Mouse (Mus musculus) lung, adult 2 months (tissue): ENCODE results near the gene Ugt1a10.

ENCODE experiments used
- CTCF ChIP-seq: fragments of 200-500 bp; IDR thresholded peaks from 2 replicates; pipeline ENCODE4 v1.5.1; 2011; ENCODE audit warnings: mild to moderate bottlenecking, low read length, control low read depth; ENCODE audit not compliant: insufficient read depth
- POLR2A ChIP-seq: fragments of 200-500 bp; IDR thresholded peaks from 2 replicates; pipeline ENCODE4 v1.6.1; 2011; ENCODE audit warnings: low read depth, mild to moderate bottlenecking, control low read depth, low read length, borderline replicate concordance; ENCODE audit errors: extremely low read depth

DNA sequence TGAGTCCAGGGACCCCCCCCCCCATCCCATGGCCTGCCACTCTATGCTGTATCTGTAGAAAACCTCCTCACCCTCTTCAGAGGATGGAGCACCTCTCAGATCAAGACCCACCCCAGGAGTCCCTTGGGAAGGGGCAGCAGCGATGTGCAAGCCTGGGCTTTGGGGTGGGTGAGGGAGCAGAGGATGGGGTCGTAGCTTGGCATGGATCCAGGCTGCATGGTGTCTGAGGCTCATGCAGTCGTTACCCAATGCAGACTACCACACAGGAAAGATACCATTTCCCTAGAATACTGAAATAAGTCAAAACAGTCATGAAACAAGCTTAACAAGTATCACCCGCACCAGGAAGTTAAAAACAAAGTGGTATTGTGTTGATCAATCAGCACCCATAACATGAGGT lies 193.5 kb downstream of the Ugt1a10 start:
- TF ChIP-seq POLR2A (no peak), CTCF (no peak)
